Mouse (Mus musculus) G1E (cell line): ENCODE measurements around the gene Intu.

Source experiments
- CTCF ChIP-seq: IDR thresholded peaks from 2 replicates; pipeline ENCODE4 v1.5.1; 2012; ENCODE audit warnings: low read depth, low read length, inconsistent platforms, mixed read lengths
- GATA1 ChIP-seq: IDR thresholded peaks from 2 replicates; pipeline ENCODE4 v1.6.1; 2012; ENCODE audit warnings: borderline replicate concordance, low read length, inconsistent platforms, mixed read lengths
- TAL1 ChIP-seq: conservative IDR thresholded peaks from 2 replicates; pipeline ENCODE4 v1.6.1; 2012; ENCODE audit warnings: low read depth, low read length, inconsistent platforms, mixed read lengths

GRCm38 (mm10) chr3:40691566-40691965, 160.5 kb downstream of the Intu start:
- TF ChIP-seq CTCF (no peak), GATA1 (no peak), TAL1 (no peak)
